Mouse (Mus musculus) naive thymus-derived CD4-positive, alpha-beta T cell, adult 2 months (primary cell): ENCODE results near the gene Gm3526.
"Not testable (repeated sequence)": the region's sequence is repeated elsewhere in the genome, so short reads cannot be mapped to it uniquely, and the experiment has no call there.

Experiments
- DNase-seq: peaks from one replicate; pipeline ENCODE4 v3.0.0-alpha.2; 2011; ENCODE audit warnings: low read depth

Gene Gm3526

GRCm38 (mm10) chr14:5260480-5260879, at the start of gene Gm3526:
Gene Gm3526 (minus strand): TSS chr14:5260580.
- DNase-seq, result not testable (repeated sequence)
